ENCODE assay signal across 8 mouse cellular contexts in the genomic region with DNA sequence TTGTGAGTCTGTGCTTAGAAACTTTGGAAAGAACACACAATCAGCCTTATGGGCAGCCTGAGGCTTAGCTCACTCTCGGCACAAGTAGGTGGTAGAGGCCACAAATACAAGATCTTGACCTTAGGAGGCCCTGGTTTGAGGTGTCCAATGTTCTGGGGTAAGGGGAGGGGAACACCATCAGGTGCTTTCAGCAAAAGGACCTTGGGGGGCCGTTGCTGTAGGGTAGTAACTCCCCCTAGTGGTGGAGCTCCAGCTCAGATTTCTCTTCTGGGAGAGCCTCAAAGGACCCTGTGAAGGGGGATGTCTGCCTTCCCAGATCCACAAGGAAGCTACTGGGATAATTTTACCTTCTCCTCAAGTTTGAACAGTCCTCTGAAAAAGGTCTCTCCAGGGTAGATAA. TPM values are rescaled to one million over a fixed set of nuclear protein-coding genes. Genes with fewer than 3 reads are reported as not detected.
DNase-seq lines count a peak whose midpoint lies in the region; ATAC-seq and TF ChIP-seq lines count a peak whose summit lies in the region.

No protein-coding gene starts in this region.

- H3K27me3 ChIP-seq in cerebellum, adult 2 months (ENCODE audit: control insufficient read depth, insufficient read depth, low read length) = no peaks in the 10 kb centered on the region
- no peaks in the 10 kb centered on the region for H3K27me3 ChIP-seq in small intestine, adult 2 months (ENCODE audit: control insufficient read depth, insufficient read depth, low read length)

- ATAC-seq in erythroid progenitor cell, adult 5-6 weeks (replicated peaks; ENCODE audit: low FRiP score, poor library complexity, severe bottlenecking) = 0 out of 2 replicates have a peak, but pooled peaks have one; percentile 41

- no peaks in the 10 kb centered on the region for H3K36me3 ChIP-seq in small intestine, adult 2 months (ENCODE audit: control insufficient read depth, insufficient read depth, low read length)

- H3K4me1 ChIP-seq in cerebellum, adult 2 months (ENCODE audit: control insufficient read depth, insufficient read depth, low read length) = no peaks in the 10 kb centered on the region
- no peaks in the 10 kb centered on the region for H3K4me1 ChIP-seq in small intestine, adult 2 months (ENCODE audit: control insufficient read depth, insufficient read depth, insufficient read length, low read length)

- intact Hi-C loops in left cerebral cortex, postnatal 25 days (cut with DNase I) = loop anchor here (2.0 kb wide), 1 partner anchor 132 kb away; no protein-coding TSS in a partner anchor

- no peak overlapping the region for H3K27ac ChIP-seq in cerebellum, adult 2 months (ENCODE audit: insufficient read depth, low read length)
- H3K27ac ChIP-seq in small intestine, adult 2 months (ENCODE audit: insufficient read depth, low read depth, low read length) = no peak overlapping the region

- WGBS in cerebellum, adult 2 months = 31% methylated on average over 2 of the region's 2 CpGs
- WGBS in small intestine, adult 2 months = 17% methylated on average over 2 of the region's 2 CpGs

- no peak for DNase-seq in cerebellum, adult 2 months
- no peak for DNase-seq in cerebellum, postnatal 36 days
- peak; percentile 29 to 48 for DNase-seq in lung, adult 18-20 months
- DNase-seq in lung, postnatal 25 days (ENCODE audit: low spot score) = no peak
- no peak for DNase-seq in left cerebral cortex, postnatal 25 days (ENCODE audit: low spot score in 2 of 2)
- no peak for DNase-seq in right cerebral cortex, adult 2 months (ENCODE audit: low spot score in 2 of 2)

- no peak for TF ChIP-seq POLR2A in cerebellum, adult 2 months (IDR thresholded peaks at IDR 0.05; ENCODE audit: borderline replicate concordance, insufficient read depth, low read length)
- no peak for TF ChIP-seq POLR2A in small intestine, adult 2 months (IDR thresholded peaks at IDR 0.05; ENCODE audit: low read depth, low read length)

- H3K4me3 ChIP-seq in cerebellum, adult 2 months (replicated peaks; ENCODE audit: insufficient read depth, low read depth, low read length) = no peak overlapping the region
- no peak overlapping the region for H3K4me3 ChIP-seq in small intestine, adult 2 months (ENCODE audit: low read depth, low read length)

- peak; percentile 48; the same call in 1 of the 2 replicates for TF ChIP-seq CTCF in cerebellum, adult 2 months (IDR thresholded peaks at IDR 0.05; ENCODE audit: borderline replicate concordance, insufficient read depth, low read depth, low read length)
- peak; percentile 68; the same call in 1 of the 2 replicates for TF ChIP-seq CTCF in small intestine, adult 2 months (IDR thresholded peaks at IDR 0.05; ENCODE audit: extremely low read depth, insufficient read length, insufficient replicate concordance, low read depth, low read length)

RNA-seq across cellular contexts. Expression of a gene that starts 6.1 kb away (rescaled TPM):
- polyA plus RNA-seq in cerebellum, adult 2 months (2012; rRNA removed) = 38.3 and 40.9 TPM in 2 replicates
- 15.1 and 26.8 TPM in 2 replicates for total RNA-seq in erythroid progenitor cell, adult 5-6 weeks (2015; ENCODE audit: low replicate concordance)
- total RNA-seq in erythroid progenitor cell, adult 5-6 weeks (2017; ENCODE audit: low replicate concordance) = 2.4 and 9.8 TPM in 2 replicates
- 21.3 and 29.9 TPM in 2 replicates for polyA plus RNA-seq in small intestine, adult 2 months (2012; rRNA removed)
- 10 to 100 TPM; 27.5 to 29.5 TPM for total RNA-seq in left cerebral cortex, postnatal 25 days (2021)

RNA-seq across cellular contexts. Expression of a gene that starts 60.0 kb away (rescaled TPM):
- polyA plus RNA-seq in cerebellum, adult 2 months (2012; rRNA removed) = 0.41 and 0.46 TPM in 2 replicates
- 0.84 TPM in 1 of 2 replicates, not detected in the other for total RNA-seq in erythroid progenitor cell, adult 5-6 weeks (2015; ENCODE audit: low replicate concordance)
- total RNA-seq in erythroid progenitor cell, adult 5-6 weeks (2017; ENCODE audit: low replicate concordance) = not detected in 2 replicates
- 100 and 151 TPM in 2 replicates for polyA plus RNA-seq in small intestine, adult 2 months (2012; rRNA removed)
- under 1 TPM; 0.16 to 0.82 TPM for total RNA-seq in left cerebral cortex, postnatal 25 days (2021)

Comparison
In these comparisons a context has a peak if more than half of its experiments do, and no peak if none do; other contexts are left out.
1. DNase-seq: peak in lung, adult 18-20 months (2 of 2); none in cerebellum, adult 2 months (0 of 2), cerebellum, postnatal 36 days (0 of 2), lung, postnatal 25 days (single experiment), left cerebral cortex, postnatal 25 days (0 of 2) and right cerebral cortex, adult 2 months (0 of 2).